Mouse (Mus musculus): ENCODE results near the gene Slc5a5. TPM values are rescaled to one million over a fixed set of nuclear protein-coding genes. Genes with fewer than 3 reads are reported as not detected.

The Slc5a5 gene
- polyA plus RNA-seq, 1 experiment from 2014 or later: 0.71 TPM

DNA sequence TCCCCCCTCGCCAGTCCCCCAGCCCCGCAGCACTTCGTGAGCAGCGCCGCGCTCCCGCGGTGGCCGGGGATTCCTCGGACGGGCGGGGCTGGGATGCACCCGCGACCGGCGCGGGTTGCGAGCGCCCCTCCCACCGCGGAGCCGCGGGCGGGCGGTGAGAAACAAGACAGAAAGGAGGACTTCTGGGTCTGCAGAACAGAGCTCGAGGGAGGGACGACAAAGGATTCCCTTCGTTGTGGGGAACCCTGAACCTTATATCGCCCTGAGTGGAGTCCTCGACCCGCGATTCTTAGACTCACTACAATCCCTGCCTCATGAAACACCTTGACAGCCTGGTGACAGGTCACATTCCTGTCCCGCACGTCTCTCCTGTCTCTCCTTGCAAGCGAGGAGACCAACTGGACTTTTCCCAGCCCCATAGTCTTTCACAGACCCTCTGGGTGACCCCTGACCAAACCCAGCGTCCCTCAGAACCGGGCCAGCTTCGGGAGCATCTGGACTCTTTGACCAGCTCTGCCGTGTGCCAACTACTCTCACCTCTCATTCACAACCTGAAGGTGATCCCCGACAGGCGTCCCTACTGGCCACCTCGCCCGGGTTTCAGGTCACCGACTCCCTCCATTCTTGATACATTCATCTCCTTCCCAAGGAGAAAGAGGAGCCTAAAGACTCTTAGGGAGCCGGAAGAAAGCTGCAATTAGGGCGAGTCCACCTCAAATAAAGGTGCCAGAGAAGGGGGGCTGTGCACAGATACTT lies 28.4 kb downstream of the Slc5a5 start:
- DNase-seq (ENCODE audit: low spot score) (peak; percentile 72), ATAC-seq (ENCODE audit: low FRiP score) (0 out of 2 replicates have a peak, but pooled peaks have one; percentile 3)
- no peaks in the 10 kb centered on the region for H3K9me3 ChIP-seq (ENCODE audit: control insufficient read depth, low read length)
- peak overlapping the region; percentile 95 for H3K4me2 ChIP-seq (replicated peaks; ENCODE audit: low read depth, low read length)
- 1% methylated on average over 46 of the region's 46 CpGs for WGBS
- 0 out of 2 replicates have a peak, but pooled peaks cover 8% of the 10 kb centered on the region for H3K27me3 ChIP-seq (ENCODE audit: control insufficient read depth, insufficient read depth, low read length)
- H3K9ac ChIP-seq (ENCODE audit: low read depth, low read length): peak overlapping the region; percentile 74
- peaks cover 34% of the 10 kb centered on the region for H3K4me1 ChIP-seq (replicated peaks; ENCODE audit: control insufficient read depth, insufficient read depth, low read length)
- peak overlapping the region; percentile 60 for H3K4me3 ChIP-seq (ENCODE audit: low read depth, low read length)
- peak overlapping the region; percentile 99 for H3K27ac ChIP-seq (ENCODE audit: low read depth, low read length)
- no peaks in the 10 kb centered on the region for H3K36me3 ChIP-seq (ENCODE audit: control insufficient read depth, insufficient read depth, low read length)

DNA sequence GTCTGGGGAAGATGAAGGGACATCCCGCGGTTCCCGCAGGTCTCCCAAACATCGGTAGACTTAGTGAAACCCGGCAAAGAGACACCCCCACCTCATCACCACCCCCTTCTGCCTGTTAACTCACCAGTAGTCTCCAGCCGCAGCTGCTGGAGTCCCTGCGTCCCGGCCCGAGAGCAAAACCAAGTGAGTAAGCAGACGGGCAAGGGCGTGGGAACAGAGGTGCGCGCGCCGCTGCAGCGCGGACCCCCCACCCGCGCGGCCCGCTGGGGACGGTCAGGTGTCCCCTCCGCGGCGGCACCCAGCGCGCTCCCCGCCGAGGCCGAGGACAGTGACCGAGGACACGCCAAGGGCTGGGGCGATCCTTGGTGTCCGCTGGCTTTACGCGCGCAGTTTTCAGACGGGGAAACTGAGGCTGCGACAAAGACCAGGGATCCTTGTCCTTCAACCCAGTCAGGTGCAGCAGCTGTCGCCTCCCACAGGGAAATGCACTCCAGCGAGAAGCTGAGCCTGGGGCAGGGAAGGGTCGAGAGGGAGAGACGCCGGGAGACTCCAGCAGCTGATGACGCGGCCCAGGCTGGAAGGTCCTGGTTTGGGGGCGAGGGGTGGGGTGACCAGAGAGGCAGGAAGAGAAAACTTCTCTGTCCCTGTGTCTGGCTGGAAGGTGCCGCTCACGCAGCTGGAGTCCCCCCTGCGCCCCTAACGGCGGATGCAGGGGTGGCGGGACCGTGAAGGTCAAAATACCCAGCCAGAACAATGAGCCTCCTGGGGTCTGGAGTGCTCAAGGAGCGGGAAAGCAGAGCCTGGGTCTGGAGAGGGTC lies 29.5 kb downstream of the Slc5a5 start, which contains the start of gene Kcnn1:
Kcnn1 (minus strand) TSS at position 435 of the 818 bp plus-strand sequence.
- DNase-seq (ENCODE audit: low spot score): peak; percentile 73
- peak within 1 kb of the TSS; percentile 74 for H3K9ac ChIP-seq (ENCODE audit: low read depth, low read length)
- 0 out of 2 replicates have a peak, but pooled peaks have one; percentile 8 for ATAC-seq (ENCODE audit: low FRiP score)
- H3K4me3 ChIP-seq (ENCODE audit: low read depth, low read length): peak within 1 kb of the TSS; percentile 60
- peaks cover 24% of the 10 kb centered on the region for H3K4me1 ChIP-seq (replicated peaks; ENCODE audit: control insufficient read depth, insufficient read depth, low read length)
- under 1% methylated on average over 53 of the region's 55 CpGs for WGBS
- H3K27ac ChIP-seq (ENCODE audit: low read depth, low read length): peak within 1 kb of the TSS; percentile 99
- H3K4me2 ChIP-seq (replicated peaks; ENCODE audit: low read depth, low read length): peak within 1 kb of the TSS; percentile 95
- no peaks in the 10 kb centered on the region for H3K9me3 ChIP-seq (ENCODE audit: control insufficient read depth, low read length)
- H3K27me3 ChIP-seq (ENCODE audit: control insufficient read depth, insufficient read depth, low read length): 0 out of 2 replicates have a peak, but pooled peaks cover 8% of the 10 kb centered on the region
- no peaks in the 10 kb centered on the region for H3K36me3 ChIP-seq (ENCODE audit: control insufficient read depth, insufficient read depth, low read length)

DNA sequence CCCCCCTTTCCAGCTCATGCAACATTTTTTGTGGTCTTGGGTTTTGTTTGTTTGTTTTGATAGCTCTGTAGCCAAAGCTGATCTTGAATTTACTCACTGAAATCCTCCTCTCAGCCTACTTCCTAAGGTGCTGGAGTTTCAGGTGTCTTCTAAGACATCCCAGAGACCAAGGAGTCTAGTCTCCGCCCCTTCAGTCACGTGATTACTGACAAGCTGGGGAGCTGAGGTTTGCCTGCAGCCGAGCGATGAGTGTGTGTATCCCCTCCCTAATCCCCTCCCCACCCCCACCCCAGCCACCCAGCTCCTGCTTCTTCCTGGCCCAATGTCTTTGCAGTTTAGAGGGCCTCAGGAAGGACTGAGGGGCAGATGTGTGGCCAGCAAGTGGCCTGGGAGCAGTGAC lies 35.0 kb downstream of the Slc5a5 start:
- H3K27me3 ChIP-seq (ENCODE audit: control insufficient read depth, insufficient read depth, low read length): 0 out of 2 replicates have a peak, but pooled peaks cover 5% of the 10 kb centered on the region
- H3K27ac ChIP-seq (ENCODE audit: low read depth, low read length): no peak overlapping the region
- peaks cover 10% of the 10 kb centered on the region for H3K4me1 ChIP-seq (replicated peaks; ENCODE audit: control insufficient read depth, insufficient read depth, low read length)
- no peaks in the 10 kb centered on the region for H3K36me3 ChIP-seq (ENCODE audit: control insufficient read depth, insufficient read depth, low read length)
- H3K9ac ChIP-seq (ENCODE audit: low read depth, low read length): no peak overlapping the region
- H3K4me2 ChIP-seq (replicated peaks; ENCODE audit: low read depth, low read length): peak overlapping the region; percentile 5; the same call in 1 of the 2 replicates
- H3K4me3 ChIP-seq (ENCODE audit: low read depth, low read length): no peak overlapping the region
- 9% methylated on average over 4 of the region's 4 CpGs for WGBS
- H3K9me3 ChIP-seq (ENCODE audit: control insufficient read depth, low read length): no peaks in the 10 kb centered on the region
- ATAC-seq (ENCODE audit: low FRiP score) (no peak), DNase-seq (ENCODE audit: low spot score) (no peak)

DNA sequence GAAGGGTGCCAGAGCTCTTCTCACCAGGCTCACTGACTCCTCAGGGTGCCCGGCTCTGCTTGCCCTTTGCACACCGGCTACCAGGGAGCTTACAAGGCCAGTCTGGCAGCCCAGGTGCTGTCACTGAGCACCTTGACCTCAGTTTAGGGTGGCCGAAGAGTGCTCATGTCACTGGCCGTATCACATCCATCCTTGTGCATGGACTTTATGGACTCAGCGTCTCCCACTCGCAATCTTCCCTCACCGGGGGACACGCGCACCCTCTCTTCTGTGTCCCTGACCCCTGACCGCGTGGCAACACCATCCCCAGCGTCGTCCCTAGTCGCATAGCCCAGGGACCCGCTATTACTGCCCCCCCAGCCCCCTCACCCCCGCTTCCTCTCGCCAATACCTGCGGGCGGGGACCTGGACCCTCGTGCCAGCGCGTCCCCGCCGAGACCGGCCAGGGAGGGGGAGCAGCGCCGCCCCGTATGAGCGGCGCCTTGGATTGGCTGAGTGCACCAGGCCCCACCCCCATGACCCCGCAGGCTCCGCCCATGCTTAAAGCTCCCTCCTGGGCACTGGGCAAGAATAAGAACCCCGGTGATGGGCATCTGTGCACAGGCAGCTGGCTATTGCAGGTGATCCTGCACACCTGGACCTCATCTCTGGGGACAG lies 35.9 kb downstream of the Slc5a5 start:
- Histone ChIP-seq H3K27me3 (ENCODE audit: control insufficient read depth, insufficient read depth, low read length) (0 out of 2 replicates have a peak, but pooled peaks cover 3% of the 10 kb centered on the region), H3K9me3 (ENCODE audit: control insufficient read depth, low read length) (no peaks in the 10 kb centered on the region), H3K9ac (ENCODE audit: low read depth, low read length) (0 out of 2 replicates have a peak overlapping the region, but pooled peaks have one; percentile 4), H3K27ac (ENCODE audit: low read depth, low read length) (no peak overlapping the region), H3K4me1 (replicated peaks; ENCODE audit: control insufficient read depth, insufficient read depth, low read length) (peaks cover 5% of the 10 kb centered on the region), H3K36me3 (ENCODE audit: control insufficient read depth, insufficient read depth, low read length) (no peaks in the 10 kb centered on the region), H3K4me2 (replicated peaks; ENCODE audit: low read depth, low read length) (peak overlapping the region; percentile 58), H3K4me3 (ENCODE audit: low read depth, low read length) (peak overlapping the region; percentile 33)
- peak; percentile 81 for ATAC-seq (ENCODE audit: low FRiP score)
- peak; percentile 77 for DNase-seq (ENCODE audit: low spot score)
- WGBS: 14% methylated on average over 21 of the region's 33 CpGs

DNA sequence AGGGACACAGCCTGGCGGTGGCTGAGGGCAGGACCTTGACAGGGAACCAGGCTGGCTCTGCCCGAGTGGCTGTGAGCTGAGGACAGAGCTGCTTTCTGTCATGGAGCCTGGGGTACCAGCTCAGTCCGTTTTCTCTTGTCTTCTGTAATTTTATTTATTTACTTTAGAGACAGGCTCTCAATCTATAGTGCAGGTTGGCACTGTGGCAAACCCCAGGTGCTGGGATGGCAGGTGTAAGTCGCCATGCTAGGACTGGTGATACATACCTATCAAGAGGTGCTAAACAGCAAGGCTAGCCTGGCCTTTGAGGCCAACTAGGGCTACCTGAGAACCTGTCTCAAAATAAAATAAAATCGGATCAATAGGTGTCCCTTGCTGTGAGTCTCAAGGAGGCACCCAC lies 36.5 kb downstream of the Slc5a5 start:
- Histone ChIP-seq H3K4me1 (replicated peaks; ENCODE audit: control insufficient read depth, insufficient read depth, low read length) (peaks cover 4% of the 10 kb centered on the region), H3K36me3 (ENCODE audit: control insufficient read depth, insufficient read depth, low read length) (no peaks in the 10 kb centered on the region), H3K4me3 (ENCODE audit: low read depth, low read length) (no peak overlapping the region), H3K9me3 (ENCODE audit: control insufficient read depth, low read length) (no peaks in the 10 kb centered on the region), H3K9ac (ENCODE audit: low read depth, low read length) (no peak overlapping the region), H3K4me2 (replicated peaks; ENCODE audit: low read depth, low read length) (no peak overlapping the region), H3K27ac (ENCODE audit: low read depth, low read length) (no peak overlapping the region), H3K27me3 (ENCODE audit: control insufficient read depth, insufficient read depth, low read length) (no peaks in the 10 kb centered on the region)
- 68% methylated on average over 5 of the region's 5 CpGs for WGBS
- DNase-seq (ENCODE audit: low spot score) (no peak), ATAC-seq (ENCODE audit: low FRiP score) (no peak)

DNA sequence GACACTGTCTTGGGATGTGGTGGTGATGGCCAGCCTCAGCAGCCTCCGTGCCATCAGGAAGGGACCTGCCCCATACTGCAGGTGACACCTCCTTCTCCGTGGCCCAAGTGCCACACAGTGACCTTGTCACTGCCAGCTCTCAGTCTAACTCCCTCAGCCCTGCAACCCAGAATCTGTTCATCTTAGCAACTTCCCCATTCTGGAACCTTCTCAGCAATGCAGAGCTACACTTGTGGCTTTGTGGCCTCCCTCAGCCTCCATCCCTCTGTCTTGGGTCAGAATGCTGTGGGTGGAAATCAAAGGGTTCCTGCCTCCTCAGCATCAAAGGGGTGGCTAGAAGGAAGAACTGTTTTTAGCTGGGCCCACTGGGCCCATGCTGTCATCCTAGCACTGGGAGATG lies 38.7 kb downstream of the Slc5a5 start:
- Histone ChIP-seq H3K9ac (ENCODE audit: low read depth, low read length) (no peak overlapping the region), H3K27ac (ENCODE audit: low read depth, low read length) (no peak overlapping the region), H3K4me2 (replicated peaks; ENCODE audit: low read depth, low read length) (no peak overlapping the region), H3K9me3 (ENCODE audit: control insufficient read depth, low read length) (no peaks in the 10 kb centered on the region), H3K4me1 (replicated peaks; ENCODE audit: control insufficient read depth, insufficient read depth, low read length) (peaks cover 4% of the 10 kb centered on the region), H3K36me3 (ENCODE audit: control insufficient read depth, insufficient read depth, low read length) (no peaks in the 10 kb centered on the region), H3K27me3 (ENCODE audit: control insufficient read depth, insufficient read depth, low read length) (no peaks in the 10 kb centered on the region), H3K4me3 (ENCODE audit: low read depth, low read length) (no peak overlapping the region)
- ATAC-seq (ENCODE audit: low FRiP score) (no peak), DNase-seq (ENCODE audit: low spot score) (no peak)
- WGBS: 77% methylated on average over 2 of the region's 2 CpGs

DNA sequence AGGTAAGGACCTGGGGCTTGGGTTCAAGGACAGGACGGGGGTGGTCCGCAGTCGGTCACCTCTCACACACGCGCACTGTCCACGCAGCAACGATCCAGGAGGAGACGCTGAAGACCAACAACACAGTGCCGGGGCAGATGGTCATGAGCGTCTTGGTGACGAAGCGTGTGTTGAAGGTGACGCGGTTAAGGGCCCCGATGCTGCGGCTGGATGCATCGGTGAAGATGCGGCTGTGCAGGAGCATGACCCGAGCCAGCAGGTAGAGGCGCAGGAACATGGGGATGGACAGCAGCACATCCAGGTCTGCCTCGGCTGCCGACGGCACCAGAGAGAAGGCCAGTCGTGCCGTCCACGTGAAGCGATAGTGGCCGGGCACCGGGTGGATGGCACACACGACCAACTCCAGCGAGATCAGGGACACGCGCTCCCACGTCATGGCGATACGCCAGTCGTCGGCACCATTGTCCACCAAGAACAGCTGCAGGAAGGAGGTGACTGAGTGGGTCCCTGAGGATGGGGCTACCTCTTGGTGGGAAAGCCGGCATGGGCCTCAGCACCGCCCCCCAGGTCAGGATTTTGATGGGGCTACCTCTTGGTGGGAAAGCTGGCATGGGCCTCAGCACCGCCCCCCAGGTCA lies 39.8 kb downstream of the Slc5a5 start:
- DNase-seq (ENCODE audit: low spot score) (no peak), ATAC-seq (ENCODE audit: low FRiP score) (no peak)
- Histone ChIP-seq H3K9ac (ENCODE audit: low read depth, low read length) (no peak overlapping the region), H3K4me3 (ENCODE audit: low read depth, low read length) (no peak overlapping the region), H3K4me1 (replicated peaks; ENCODE audit: control insufficient read depth, insufficient read depth, low read length) (peaks cover 4% of the 10 kb centered on the region), H3K4me2 (replicated peaks; ENCODE audit: low read depth, low read length) (no peak overlapping the region), H3K27ac (ENCODE audit: low read depth, low read length) (no peak overlapping the region), H3K36me3 (ENCODE audit: control insufficient read depth, insufficient read depth, low read length) (no peaks in the 10 kb centered on the region), H3K27me3 (ENCODE audit: control insufficient read depth, insufficient read depth, low read length) (no peaks in the 10 kb centered on the region), H3K9me3 (ENCODE audit: control insufficient read depth, low read length) (no peaks in the 10 kb centered on the region)
- WGBS: 90% methylated on average over 41 of the region's 41 CpGs

DNA sequence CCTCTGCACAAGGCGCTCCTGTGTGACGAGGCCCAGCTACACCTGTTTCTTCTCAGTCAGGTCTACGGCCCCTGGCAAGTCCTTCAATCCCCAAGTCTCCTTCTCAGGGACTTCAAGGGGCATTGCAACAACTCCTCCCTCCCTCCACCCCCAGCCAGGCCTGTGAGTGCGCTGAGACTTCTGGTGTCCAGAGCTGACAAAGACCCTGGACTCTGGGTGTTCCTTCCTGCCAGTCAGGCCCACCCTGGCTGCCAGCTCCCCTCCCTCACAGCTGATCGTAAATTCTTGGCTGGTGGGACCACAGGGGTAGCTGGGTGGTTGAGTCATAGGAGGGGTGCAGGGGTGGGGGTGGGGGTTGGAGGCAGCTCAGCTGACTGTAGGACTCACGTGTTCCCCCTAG lies 40.7 kb downstream of the Slc5a5 start:
- H3K9me3 ChIP-seq (ENCODE audit: control insufficient read depth, low read length): no peaks in the 10 kb centered on the region

More for the DNA sequence above, 40.7 kb downstream of the Slc5a5 start:
- H3K27ac ChIP-seq (ENCODE audit: low read depth, low read length): no peak overlapping the region
- no peak for ATAC-seq (ENCODE audit: low FRiP score)
- DNase-seq (ENCODE audit: low spot score): no peak
- H3K36me3 ChIP-seq (ENCODE audit: control insufficient read depth, insufficient read depth, low read length): no peaks in the 10 kb centered on the region
- H3K4me1 ChIP-seq (replicated peaks; ENCODE audit: control insufficient read depth, insufficient read depth, low read length): no peaks in the 10 kb centered on the region
- no peak overlapping the region for H3K4me2 ChIP-seq (replicated peaks; ENCODE audit: low read depth, low read length)
- no peak overlapping the region for H3K4me3 ChIP-seq (ENCODE audit: low read depth, low read length)
- no peaks in the 10 kb centered on the region for H3K27me3 ChIP-seq (ENCODE audit: control insufficient read depth, insufficient read depth, low read length)
- WGBS: 58% methylated on average over 6 of the region's 6 CpGs
- H3K9ac ChIP-seq (ENCODE audit: low read depth, low read length): no peak overlapping the region
